Mouse (Mus musculus): ENCODE measurements around the gene Gm21964.

GRCm38 (mm10) chr8:110058207-110058606, 42.8 kb upstream of the Gm21964 start:
- no peak for TF ChIP-seq CTCF (IDR thresholded peaks at IDR 0.05; ENCODE audit: low read depth)
- TF ChIP-seq EP300 (IDR thresholded peaks at IDR 0.05; ENCODE audit: low read depth): no peak
